Mouse (Mus musculus): ENCODE measurements at regions not wholly inside any gene's neighbourhood (a gene's known extent, or its start where the extent isn't known, plus 50 kb on each side); places are given as distances from the start of the nearest gene placed in this dataset.
"Not testable (repeated sequence)": the region's sequence is repeated elsewhere in the genome, so short reads cannot be mapped to it uniquely, and the experiment has no call there.

DNA sequence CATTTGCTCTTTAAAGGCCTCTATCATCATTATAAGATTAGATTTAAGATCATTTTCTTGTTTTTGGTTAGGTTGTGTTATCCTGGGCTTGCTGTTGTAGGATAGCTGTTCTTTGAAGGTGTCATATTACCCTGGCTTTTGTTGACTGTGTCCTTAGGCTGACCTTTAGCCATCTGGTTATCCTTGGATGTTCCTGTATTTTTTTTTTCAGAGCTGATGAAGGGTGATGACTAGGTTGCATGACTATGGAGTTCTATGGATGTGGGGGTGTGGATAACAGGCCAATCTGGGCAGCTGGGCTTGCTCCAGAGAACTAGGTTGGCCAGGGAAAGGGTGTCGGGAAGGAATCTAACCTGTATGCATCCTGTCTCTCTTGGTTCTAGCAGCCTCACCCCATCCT lies 74.2 kb downstream of the Dmrta1 start:
- DNase-seq (ENCODE audit: low spot score in 2 of 2): no peak

DNA sequence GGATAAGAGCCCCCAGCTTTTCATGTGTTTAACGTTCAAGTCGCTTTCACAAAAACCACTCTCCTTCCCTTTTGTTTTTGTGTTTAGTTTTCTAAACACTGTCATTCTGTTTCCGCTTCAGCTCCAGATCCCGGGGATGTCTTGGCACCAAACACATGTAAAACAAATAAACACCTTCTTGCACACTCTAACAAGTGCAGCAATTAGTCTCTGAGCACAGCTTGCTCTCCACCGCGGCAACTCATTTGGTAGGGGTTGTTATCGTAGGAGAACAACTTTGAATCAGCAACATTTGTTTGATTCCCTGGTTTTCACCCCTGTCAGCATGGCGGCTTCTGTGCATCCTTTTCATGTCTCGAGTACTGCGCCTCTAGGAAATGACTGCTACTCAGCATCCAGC lies 97.0 kb downstream of the Dmrta1 start:
- no peak for DNase-seq (ENCODE audit: low spot score in 2 of 2)

DNA sequence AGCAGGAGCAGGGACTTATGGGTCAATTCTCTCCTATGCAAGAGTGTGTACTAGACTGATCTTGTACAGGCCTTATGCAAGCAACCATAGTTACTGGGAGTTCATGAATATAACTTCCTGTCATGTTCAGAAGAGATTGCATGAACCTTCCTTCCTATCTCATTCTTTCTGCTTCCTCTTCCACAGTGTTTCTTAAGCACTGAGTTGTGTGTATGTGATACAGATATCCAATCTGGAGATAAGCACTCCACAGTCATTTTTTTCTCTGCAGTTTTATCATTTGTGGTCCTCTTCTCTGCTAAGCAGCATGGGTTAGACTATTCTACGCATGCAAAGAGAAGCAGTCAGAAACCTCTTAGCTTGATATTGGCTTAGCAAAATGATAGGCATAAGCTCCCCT lies 102.3 kb downstream of the Dmrta1 start:
- no peak for DNase-seq (ENCODE audit: low spot score in 2 of 2)

DNA sequence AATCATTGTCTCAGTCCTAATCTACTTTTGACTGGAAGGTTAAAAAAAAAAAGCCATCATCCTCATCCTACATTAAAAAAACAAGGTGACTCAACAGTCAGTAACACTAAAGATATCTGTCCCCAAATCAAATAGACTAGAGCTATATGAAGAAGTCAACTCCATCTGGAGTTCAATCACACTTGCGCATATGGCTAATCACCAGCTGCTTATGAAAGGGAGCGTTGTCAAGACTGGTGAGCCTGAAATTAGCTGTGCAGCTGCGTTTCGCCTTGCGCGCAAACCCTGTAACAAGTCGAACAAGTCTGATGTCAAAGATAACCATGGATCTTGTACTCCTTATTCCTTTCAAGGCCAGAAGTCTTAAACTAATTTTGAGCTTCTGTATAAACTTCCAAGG lies 137.6 kb downstream of the Dmrta1 start:
- no peak for DNase-seq (ENCODE audit: low spot score in 2 of 2)

DNA sequence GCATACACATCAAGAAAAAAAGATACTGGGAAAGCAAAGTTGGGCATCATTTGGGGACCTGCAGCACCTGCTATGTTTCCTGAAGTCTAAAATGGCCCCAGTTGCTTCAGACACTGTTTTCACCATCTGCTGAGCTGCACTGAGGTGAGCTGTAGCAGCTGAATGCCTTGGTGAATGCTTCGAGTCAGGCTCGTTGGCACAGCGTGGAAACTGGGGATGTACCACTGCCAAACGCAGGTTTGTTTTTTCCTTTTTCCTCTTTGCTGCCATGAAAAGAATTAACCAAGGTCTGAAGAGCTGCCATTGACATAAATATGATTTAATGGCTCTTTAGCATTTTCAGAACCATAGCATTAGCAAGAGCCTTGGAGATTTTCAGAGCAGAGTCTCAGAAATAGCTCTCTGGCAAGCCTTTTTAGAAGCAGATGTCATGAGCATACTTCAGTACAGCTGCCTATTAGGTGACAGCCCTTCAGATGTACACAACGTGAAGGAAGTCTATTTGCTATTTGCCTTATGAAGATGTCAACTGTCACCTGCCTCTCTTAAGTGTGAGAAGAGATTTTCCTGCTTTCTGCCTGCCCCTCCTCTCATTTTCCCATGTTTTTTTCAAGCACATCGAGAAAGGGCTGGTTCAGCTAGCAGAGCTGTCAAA lies 155.4 kb downstream of the Dmrta1 start:
- DNase-seq (ENCODE audit: low spot score in 2 of 2): no peak

DNA sequence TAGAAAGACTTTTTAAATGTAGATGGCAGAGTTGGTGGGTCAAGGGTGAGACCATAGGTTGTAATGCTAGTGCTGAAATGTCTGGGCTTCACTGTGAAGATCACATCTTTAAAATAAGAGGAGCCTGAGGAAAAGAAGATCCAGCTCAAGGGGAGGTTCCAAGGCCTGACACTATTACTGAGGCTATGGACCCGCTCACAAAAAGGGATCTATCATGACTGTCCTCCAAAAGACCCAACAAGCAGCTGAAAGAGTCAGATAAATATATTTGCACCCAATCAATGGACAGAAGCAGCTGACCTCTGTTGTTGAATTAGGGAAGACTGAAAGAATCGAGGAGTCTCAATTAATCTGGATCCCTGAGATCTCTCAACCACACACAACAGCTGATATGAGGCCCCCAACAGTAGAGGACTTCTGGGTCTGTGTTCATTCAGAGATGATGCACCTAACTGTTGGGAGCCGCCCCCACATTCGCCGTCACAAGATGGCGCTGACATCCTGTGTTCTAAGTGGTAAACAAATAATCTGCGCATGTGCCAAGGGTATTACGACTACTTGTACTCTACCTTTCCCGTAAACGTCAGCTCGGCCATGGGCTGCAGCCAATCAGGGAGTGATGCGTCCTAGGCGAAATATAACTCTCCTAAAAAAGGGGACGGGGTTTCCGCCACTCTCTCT lies 196.3 kb downstream of the Dmrta1 start:
- peak in 1 of 2 experiments; percentile 4 for DNase-seq (ENCODE audit: low spot score in 2 of 2)

DNA sequence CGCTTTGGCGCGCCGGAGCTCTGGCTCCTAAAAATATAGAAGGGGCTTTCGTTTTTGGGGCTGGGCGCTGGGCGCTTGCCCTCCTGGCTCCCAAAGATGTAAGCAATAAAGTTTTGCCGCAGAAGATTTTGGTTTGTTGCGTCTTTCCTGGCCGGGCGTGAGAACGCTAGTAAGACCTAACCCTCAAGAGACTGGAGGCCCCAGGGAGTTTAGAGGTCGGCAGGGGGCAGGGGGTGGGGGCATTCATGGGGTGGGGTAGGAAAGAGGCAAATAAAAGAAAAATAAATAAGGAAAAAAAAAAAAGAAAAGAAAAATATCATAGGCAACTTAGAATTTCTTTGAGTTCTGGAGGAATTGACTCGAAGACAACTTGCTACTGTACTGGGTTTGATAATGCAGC lies 196.9 kb downstream of the Dmrta1 start:
- DNase-seq (ENCODE audit: low spot score in 2 of 2): not testable (repeated sequence)

DNA sequence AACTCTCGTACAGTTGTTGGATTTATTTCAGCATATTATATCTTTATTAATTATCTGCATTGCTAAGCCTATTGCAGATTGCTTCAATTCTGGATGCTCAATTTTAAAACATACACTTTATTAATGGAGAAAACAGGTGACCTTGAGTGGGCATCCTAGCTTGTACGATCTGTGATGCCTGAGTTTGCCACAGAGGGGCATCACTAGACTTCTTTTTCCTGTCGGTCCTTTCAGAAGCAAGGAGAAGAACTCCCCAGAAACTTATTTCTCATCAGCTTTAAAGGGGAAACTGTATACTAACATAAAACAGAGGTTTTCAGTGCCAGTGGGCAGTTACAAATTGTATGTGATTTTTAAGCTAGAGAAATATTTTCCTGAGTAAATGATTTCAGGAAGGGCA lies 201.8 kb downstream of the Dmrta1 start:
- no peak for DNase-seq (ENCODE audit: low spot score in 2 of 2)

DNA sequence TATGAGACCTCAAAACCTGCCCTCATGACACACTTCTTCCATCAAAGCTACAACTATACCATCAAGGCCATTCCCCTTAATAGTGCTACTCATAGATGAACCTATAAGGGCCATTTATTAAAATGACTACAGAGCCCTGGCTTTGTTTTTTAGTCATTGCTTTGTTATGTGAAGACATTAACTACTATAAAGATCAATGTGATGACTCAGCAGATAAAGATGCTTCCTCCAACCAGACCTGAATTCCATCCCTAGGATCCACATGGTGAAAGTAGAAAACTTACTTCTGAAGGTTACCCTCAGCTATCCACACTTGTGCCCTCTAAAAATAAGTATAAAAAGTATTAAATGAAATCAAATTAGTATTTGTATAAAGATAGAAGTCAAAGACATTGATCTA lies 230.4 kb downstream of the Dmrta1 start:
- no peak for DNase-seq (ENCODE audit: low spot score in 2 of 2)

DNA sequence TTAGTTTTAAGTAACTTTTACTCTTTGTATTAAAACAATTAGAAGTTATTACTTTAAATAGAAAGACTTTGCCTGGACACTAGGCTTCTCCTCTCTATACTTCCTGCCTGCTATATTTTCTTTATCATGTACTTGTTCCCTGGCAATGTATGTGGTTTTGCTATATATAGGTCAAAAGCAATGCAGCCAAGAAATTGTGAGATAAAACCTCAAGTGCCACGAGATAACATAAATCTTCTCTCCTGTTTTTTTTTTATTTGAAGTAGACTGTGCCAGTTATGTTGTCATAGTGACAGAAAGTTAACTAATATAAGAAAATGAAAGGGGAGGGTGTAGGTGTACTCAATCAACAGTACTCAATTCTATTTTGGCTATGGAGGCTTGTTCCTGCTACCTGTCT lies 258.4 kb downstream of the Dmrta1 start:
- DNase-seq (ENCODE audit: low spot score in 2 of 2): no peak

DNA sequence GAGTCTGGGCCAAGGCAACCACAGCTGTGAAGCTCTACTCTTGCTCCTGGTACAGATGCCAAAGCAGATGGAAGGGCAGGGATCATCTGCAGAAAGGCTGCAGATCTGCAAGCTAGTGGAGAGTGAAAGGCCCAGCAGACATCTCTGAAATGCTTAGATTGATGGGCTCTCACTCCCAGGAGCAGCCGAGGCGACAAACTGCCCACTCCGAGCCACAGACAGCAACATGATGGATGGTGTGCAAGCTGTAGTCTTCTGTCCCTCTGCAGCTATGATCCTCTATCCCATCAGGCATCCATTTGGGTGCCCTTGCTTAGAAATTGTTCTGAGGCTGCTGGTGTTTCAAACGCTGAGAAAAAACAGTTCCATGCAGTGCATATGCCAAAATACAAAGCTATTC lies 262.1 kb downstream of the Dmrta1 start:
- DNase-seq (ENCODE audit: low spot score in 2 of 2): no peak

DNA sequence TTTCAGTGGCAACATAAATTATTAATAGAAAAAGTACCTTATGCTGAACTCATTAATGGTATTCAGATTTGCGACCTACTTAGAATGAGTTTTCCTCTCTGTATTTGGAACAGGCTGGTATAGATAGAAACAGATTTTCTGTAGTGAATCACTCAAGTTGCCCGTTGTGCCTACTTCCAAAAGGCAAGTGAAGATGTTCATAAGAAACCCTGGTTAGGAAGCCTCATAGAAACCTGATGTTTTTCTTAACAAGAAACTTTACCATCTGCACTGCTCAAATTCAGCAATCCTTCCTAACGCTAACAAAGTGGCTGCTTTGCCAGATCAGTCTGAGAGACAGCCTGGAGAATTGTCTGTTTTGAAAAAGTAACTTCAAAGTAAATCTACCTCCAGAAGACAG lies 242.5 kb upstream of the Zfp352 start:
- no peak for DNase-seq (ENCODE audit: low spot score in 2 of 2)

DNA sequence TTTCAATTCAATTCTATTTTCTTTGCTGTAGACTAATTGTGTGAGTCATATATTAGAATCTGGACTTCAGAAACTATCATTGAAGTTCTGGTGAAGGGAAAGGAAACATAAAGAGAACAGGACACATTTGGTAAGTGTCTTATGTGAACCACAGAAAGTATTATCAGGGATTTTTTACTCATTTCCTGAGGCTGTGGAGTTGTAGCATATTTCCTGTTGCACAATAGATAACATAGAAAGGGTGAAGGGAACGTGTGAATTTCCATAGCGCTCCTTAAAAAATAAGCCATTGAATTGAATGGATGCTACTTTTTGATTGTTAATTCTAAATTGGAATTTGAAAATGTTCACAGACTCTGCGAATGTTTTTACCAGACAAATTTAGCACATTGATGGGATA lies 215.2 kb upstream of the Zfp352 start:
- no peak for DNase-seq (ENCODE audit: low spot score in 2 of 2)

DNA sequence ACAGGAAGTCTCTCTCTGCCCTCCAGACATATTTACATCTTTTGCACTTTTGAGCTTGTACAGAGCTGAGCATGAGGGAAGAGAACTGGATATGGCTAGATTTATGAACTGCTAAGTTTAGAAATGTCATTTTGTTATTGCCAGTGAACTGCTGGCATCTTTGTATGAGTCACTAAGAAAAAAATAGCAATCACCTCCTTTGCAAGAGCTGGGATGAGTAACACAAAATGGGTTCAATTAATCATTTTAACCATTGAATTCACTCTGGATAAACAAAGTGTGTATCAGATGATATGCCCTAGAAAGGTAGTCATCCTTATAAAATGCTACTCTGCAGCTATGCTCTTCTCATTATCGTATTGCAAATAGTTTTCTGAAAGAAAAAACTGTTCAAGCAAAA lies 214.7 kb upstream of the Zfp352 start:
- DNase-seq (ENCODE audit: low spot score in 2 of 2): no peak

DNA sequence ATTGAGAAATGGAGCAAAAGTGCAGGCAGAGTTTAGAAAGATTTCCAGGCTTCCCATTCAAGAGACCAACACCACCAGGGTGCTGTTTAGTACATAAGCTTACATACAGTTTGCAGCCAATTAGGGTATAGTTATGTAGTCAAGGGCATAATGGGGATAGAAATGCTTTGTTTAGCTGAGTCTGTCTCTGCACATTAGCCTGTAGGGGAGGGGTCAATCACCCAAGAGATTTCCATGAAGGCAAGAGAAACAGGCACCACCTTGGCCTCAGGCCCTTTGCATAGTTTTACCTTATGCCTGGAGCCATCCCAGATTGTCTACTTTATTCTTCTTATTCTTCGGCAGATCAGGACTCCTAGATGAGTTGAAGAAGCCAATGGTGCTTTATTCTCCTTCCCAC lies 205.9 kb upstream of the Zfp352 start:
- DNase-seq (ENCODE audit: low spot score in 2 of 2): no peak

DNA sequence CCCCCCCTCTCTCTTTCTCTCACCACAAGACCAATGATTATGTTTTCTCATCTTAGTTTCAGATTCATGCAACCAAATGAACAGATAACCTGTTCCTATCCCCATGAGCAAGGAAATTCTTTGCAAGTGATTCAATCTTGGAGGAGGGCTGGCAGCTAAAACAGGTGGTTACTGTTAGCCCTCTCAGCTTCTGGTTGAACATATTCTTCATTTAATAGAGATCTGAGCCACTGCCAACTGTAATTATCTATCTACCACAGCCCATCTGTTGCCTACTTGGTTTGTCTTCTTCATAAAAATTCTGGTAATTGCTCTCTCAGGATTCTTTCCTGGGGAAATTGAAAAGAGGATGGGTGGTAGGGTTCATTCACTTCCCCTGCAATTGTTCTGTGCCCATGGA lies 204.4 kb upstream of the Zfp352 start:
- DNase-seq (ENCODE audit: low spot score in 2 of 2): no peak
